In genomic region chr8:107387861-107388260, GRCm38 (mm10) we compare ENCODE assay signal across 9 mouse cellular contexts. TPM values are rescaled to one million over a fixed set of nuclear protein-coding genes. Genes with fewer than 3 reads are reported as not detected.
A peak's percentile ranks its signal among the peaks of the same experiment; 100 is the strongest.
DNase-seq lines count a peak whose midpoint lies in the region; ATAC-seq lines count a peak whose summit lies in the region.
"Had no signal": no experiment of that assay in that cellular context is flagged by ENCODE, and none has a peak within 500 bp of the region (broad histone marks: within the 10 kb centered on the region; RNA-seq: fewer than 3 reads in every experiment).

No protein-coding gene starts in this region.

- WGBS in kidney, embryonic 16.5 days = 65% methylated on average over 5 of the region's 5 CpGs
- 66% methylated on average over 5 of the region's 5 CpGs for WGBS in forebrain, embryonic 13.5 days

- no peak for ATAC-seq in kidney, embryonic 16.5 days (ENCODE audit: low FRiP score, low TSS enrichment)
- no peak for ATAC-seq in forebrain, embryonic 13.5 days

- H3K36me3 ChIP-seq in kidney, embryonic 16.5 days (ENCODE audit: insufficient read depth, low read length) = no peaks in the 10 kb centered on the region
- H3K36me3 ChIP-seq in forebrain, embryonic 13.5 days (ENCODE audit: poor library complexity, severe bottlenecking) = no peaks in the 10 kb centered on the region
- H3K36me3 ChIP-seq: embryonic facial prominence, embryonic 12.5 days had no signal

- H3K9ac ChIP-seq in kidney, embryonic 16.5 days (replicated peaks; ENCODE audit: low read length) = no peak overlapping the region
- H3K9ac ChIP-seq in forebrain, embryonic 13.5 days = no peak overlapping the region
- H3K9ac ChIP-seq: embryonic facial prominence, embryonic 12.5 days had no signal

- H3K4me3 ChIP-seq in kidney, embryonic 16.5 days (ENCODE audit: low read length) = no peak overlapping the region
- no peak overlapping the region for H3K4me3 ChIP-seq in forebrain, embryonic 13.5 days
- H3K4me3 ChIP-seq: embryonic facial prominence, embryonic 12.5 days had no signal

- no peak overlapping the region for H3K27ac ChIP-seq in kidney, embryonic 16.5 days (ENCODE audit: low read length)
- no peak overlapping the region for H3K27ac ChIP-seq in forebrain, embryonic 13.5 days
- H3K27ac ChIP-seq: embryonic facial prominence, embryonic 12.5 days had no signal

- no peaks in the 10 kb centered on the region for H3K4me1 ChIP-seq in kidney, embryonic 16.5 days (ENCODE audit: insufficient read depth, low read length)
- H3K4me1 ChIP-seq in forebrain, embryonic 13.5 days = peaks cover 9% of the 10 kb centered on the region

- no peaks in the 10 kb centered on the region for H3K27me3 ChIP-seq in kidney, embryonic 16.5 days (ENCODE audit: insufficient read depth, low read length)
- no peaks in the 10 kb centered on the region for H3K27me3 ChIP-seq in forebrain, embryonic 13.5 days
- H3K27me3 ChIP-seq: embryonic facial prominence, embryonic 12.5 days had no signal

- no peaks in the 10 kb centered on the region for H3K9me3 ChIP-seq in kidney, embryonic 16.5 days (ENCODE audit: low read length)
- no peaks in the 10 kb centered on the region for H3K9me3 ChIP-seq in forebrain, embryonic 13.5 days (replicated peaks)
- H3K9me3 ChIP-seq: embryonic facial prominence, embryonic 12.5 days had no signal

- no peak overlapping the region for H3K4me2 ChIP-seq in kidney, embryonic 16.5 days (replicated peaks; ENCODE audit: low read depth, low read length)
- H3K4me2 ChIP-seq in forebrain, embryonic 13.5 days = no peak overlapping the region
- H3K4me2 ChIP-seq: embryonic facial prominence, embryonic 12.5 days had no signal

- DNase-seq in kidney, adult 11 months = peak; percentile 52
- peak; percentile 31 for DNase-seq in urinary bladder, postnatal 25 days (ENCODE audit: low spot score)
- no peak for DNase-seq in urinary bladder, adult 2 months (ENCODE audit: low spot score)
- peak; percentile 67 to 79 for DNase-seq in cerebellum, postnatal 14 days
- peak; percentile 37 to 47 for DNase-seq in layer of hippocampus, postnatal 10 days (ENCODE audit: low spot score in 2 of 2)
- no peak for DNase-seq in c-Kit-positive CD71-positive TER-119-positive erythroid progenitor cells, embryonic 14.5 days (ENCODE audit: low spot score)

RNA-seq across cellular contexts. Expression of gene Nqo1, which starts 15.1 kb away (rescaled TPM):
- 11.1 and 12.6 TPM in 2 replicates for polyA plus RNA-seq in kidney, embryonic 16.5 days (2015; fragmentation: Nextera tagmentation; extraction: Ambion mirVana)
- polyA plus RNA-seq in urinary bladder, adult 2 months (2012; rRNA removed) = 88.7 and 102 TPM in 2 replicates
- total RNA-seq in layer of hippocampus, postnatal 10 days (2021) = 1 to 10 TPM; 2.3 to 3.0 TPM
- 4.1 and 4.5 TPM in 2 replicates for polyA plus RNA-seq in forebrain, embryonic 13.5 days (2015; fragmentation: Nextera tagmentation; extraction: Ambion mirVana)

RNA-seq across cellular contexts. Expression of gene Nob1, which starts 37.0 kb away (rescaled TPM):
- polyA plus RNA-seq in kidney, embryonic 16.5 days (2015; fragmentation: Nextera tagmentation; extraction: Ambion mirVana) = 88.5 and 88.7 TPM in 2 replicates
- 36.6 and 46.9 TPM in 2 replicates for polyA plus RNA-seq in urinary bladder, adult 2 months (2012; rRNA removed)
- 10 to 100 TPM; 36.3 to 36.9 TPM for total RNA-seq in layer of hippocampus, postnatal 10 days (2021)
- 75.1 and 75.6 TPM in 2 replicates for polyA plus RNA-seq in forebrain, embryonic 13.5 days (2015; fragmentation: Nextera tagmentation; extraction: Ambion mirVana)

RNA-seq across cellular contexts. Expression of gene Wwp2, which starts 48.3 kb away (rescaled TPM):
- polyA plus RNA-seq in kidney, embryonic 16.5 days (2015; fragmentation: Nextera tagmentation; extraction: Ambion mirVana) = 44.8 and 50.0 TPM in 2 replicates
- 18.4 and 22.5 TPM in 2 replicates for polyA plus RNA-seq in urinary bladder, adult 2 months (2012; rRNA removed)
- total RNA-seq in layer of hippocampus, postnatal 10 days (2021) = 10 to 100 TPM; 36.1 to 36.7 TPM
- 40.8 and 46.5 TPM in 2 replicates for polyA plus RNA-seq in forebrain, embryonic 13.5 days (2015; fragmentation: Nextera tagmentation; extraction: Ambion mirVana)

Comparison
In these comparisons a context has a peak if more than half of its experiments do, and no peak if none do; other contexts are left out.
1. DNase-seq: peak in kidney, adult 11 months (single experiment), urinary bladder, postnatal 25 days (single experiment), cerebellum, postnatal 14 days (2 of 2) and layer of hippocampus, postnatal 10 days (2 of 2); none in urinary bladder, adult 2 months (single experiment) and c-Kit-positive CD71-positive TER-119-positive erythroid progenitor cells, embryonic 14.5 days (single experiment).